Mouse (Mus musculus) ES-E14 (cell line): ENCODE measurements at regions not wholly inside any gene's neighbourhood (a gene's known extent, or its start where the extent isn't known, plus 50 kb on each side); places are given as distances from the start of the nearest gene placed in this dataset.

ENCODE experiments used
- CHD2 ChIP-seq: IDR thresholded peaks from 2 replicates; pipeline ENCODE4 v1.6.1; 2014; ENCODE audit warnings: mild to moderate bottlenecking, low read depth, low read length, inconsistent platforms
- MAFK ChIP-seq: IDR thresholded peaks from 2 replicates; pipeline ENCODE4 v1.6.1; 2014; ENCODE audit warnings: mild to moderate bottlenecking, low read depth, low read length, inconsistent platforms; ENCODE audit not compliant: insufficient read depth
- ZC3H11A ChIP-seq: IDR thresholded peaks from 2 replicates; pipeline ENCODE4 v1.6.1; 2012; ENCODE audit warnings: low read depth, mild to moderate bottlenecking, inconsistent platforms, low read length, borderline replicate concordance

- no peak for TF ChIP-seq ZC3H11A
- no peak for TF ChIP-seq MAFK
- no peak for TF ChIP-seq CHD2
Measured at GRCm38 (mm10) chr1:41141992-41142391, 336.6 kb downstream of the Tmem182 start.
